Mouse (Mus musculus) heart, embryonic 13.5 days (tissue): ENCODE measurements at regions not wholly inside any gene's neighbourhood (a gene's known extent, or its start where the extent isn't known, plus 50 kb on each side); places are given as distances from the start of the nearest gene placed in this dataset.

Experiments used
- ATAC-seq: fragments of 200-750 bp; cut with Nextera tagmentation; 2 replicates; pipeline ENCODE4 v1.8.0; 2017; ENCODE audit warnings: moderate TSS enrichment; ENCODE audit not compliant: insufficient number of reproducible peaks, low FRiP score, low TSS enrichment; ENCODE audit errors: extremely low read depth
- H3K27ac ChIP-seq: fragments of 300-500 bp; sonication (generic); replicated peaks from 2 replicates; pipeline ENCODE4 v1.5.1; 2015; ENCODE audit warnings: moderate library complexity, mild to moderate bottlenecking, inconsistent platforms
- H3K27me3 ChIP-seq: fragments of 300-500 bp; sonication (generic); replicated peaks from 2 replicates; pipeline ENCODE4 v1.6.1; 2015; ENCODE audit warnings: mild to moderate bottlenecking, inconsistent platforms
- H3K36me3 ChIP-seq: fragments of 300-500 bp; sonication (generic); 2 replicates; pipeline ENCODE4 v1.6.1; 2015; ENCODE audit warnings: mild to moderate bottlenecking, inconsistent platforms
- H3K4me1 ChIP-seq: fragments of 300-500 bp; sonication (generic); 2 replicates; pipeline ENCODE4 v1.6.1; 2015; ENCODE audit warnings: inconsistent platforms
- H3K4me2 ChIP-seq: fragments of 300-500 bp; sonication (generic); 2 replicates; pipeline ENCODE4 v1.6.1; 2015; ENCODE audit warnings: inconsistent platforms, mild to moderate bottlenecking, moderate library complexity
- H3K4me3 ChIP-seq: fragments of 300-500 bp; sonication (generic); 2 replicates; pipeline ENCODE4 v1.5.1; 2015; ENCODE audit warnings: moderate library complexity, mild to moderate bottlenecking, inconsistent platforms
- H3K9ac ChIP-seq: fragments of 300-500 bp; sonication (generic); 2 replicates; pipeline ENCODE4 v1.6.1; 2015; ENCODE audit warnings: inconsistent platforms, mild to moderate bottlenecking, moderate library complexity
- H3K9me3 ChIP-seq: fragments of 300-500 bp; sonication (generic); 2 replicates; pipeline ENCODE4 v1.6.1; 2016; ENCODE audit warnings: inconsistent platforms
- WGBS: fragments of 180-500 bp; shearing (Covaris S2); methylation state at CpG from one replicate; pipeline ENCODE4 v1.1.7; 2015; ENCODE audit warnings: mixed read lengths; 5-methylcytosine and 5-hydroxymethylcytosine counted together

GRCm38 (mm10) chr14:24957392-24957791, 470.5 kb downstream of the Rps24 start:
- H3K27ac ChIP-seq: no peak overlapping the region
- H3K36me3 ChIP-seq: no peaks in the 10 kb centered on the region
- H3K9me3 ChIP-seq: no peaks in the 10 kb centered on the region
- H3K27me3 ChIP-seq: no peaks in the 10 kb centered on the region; the same call in 1 of the 2 replicates
- WGBS: 79% methylated on average over 4 of the region's 4 CpGs
- H3K4me2 ChIP-seq: no peak overlapping the region
- H3K4me1 ChIP-seq: peaks cover 6% of the 10 kb centered on the region
- H3K4me3 ChIP-seq: no peak overlapping the region
- H3K9ac ChIP-seq: no peak overlapping the region
- no peak for ATAC-seq

- no peak overlapping the region for H3K9ac ChIP-seq
- H3K27me3 ChIP-seq: no peaks in the 10 kb centered on the region; the same call in 1 of the 2 replicates
- H3K4me2 ChIP-seq: no peak overlapping the region
- no peaks in the 10 kb centered on the region for H3K9me3 ChIP-seq
- no peak overlapping the region for H3K4me3 ChIP-seq
- no peak for ATAC-seq
- H3K27ac ChIP-seq: no peak overlapping the region
- WGBS: 78% methylated on average over 4 of the region's 4 CpGs
- peaks cover 6% of the 10 kb centered on the region for H3K4me1 ChIP-seq
- no peaks in the 10 kb centered on the region for H3K36me3 ChIP-seq
Measured at GRCm38 (mm10) chr14:24958821-24959220, 471.9 kb downstream of the Rps24 start.

- Histone ChIP-seq H3K9me3 (no peaks in the 10 kb centered on the region), H3K4me1 (peaks cover 6% of the 10 kb centered on the region), H3K36me3 (no peaks in the 10 kb centered on the region), H3K27me3 (no peaks in the 10 kb centered on the region; the same call in 1 of the 2 replicates), H3K27ac (no peak overlapping the region), H3K9ac (no peak overlapping the region), H3K4me3 (no peak overlapping the region), H3K4me2 (no peak overlapping the region)
- ATAC-seq: no peak
- WGBS: 60% methylated on average over 1 of the region's 1 CpGs
Measured at GRCm38 (mm10) chr14:24959401-24959800, 472.5 kb downstream of the Rps24 start.

- Histone ChIP-seq H3K9me3 (no peaks in the 10 kb centered on the region), H3K27me3 (no peaks in the 10 kb centered on the region; the same call in 1 of the 2 replicates), H3K4me1 (peaks cover 6% of the 10 kb centered on the region), H3K9ac (no peak overlapping the region), H3K4me2 (no peak overlapping the region), H3K36me3 (no peaks in the 10 kb centered on the region), H3K4me3 (no peak overlapping the region), H3K27ac (no peak overlapping the region)
- 24% methylated on average over 5 of the region's 5 CpGs for WGBS
- no peak for ATAC-seq
Measured at GRCm38 (mm10) chr14:24960082-24960482, 473.2 kb downstream of the Rps24 start.

- Histone ChIP-seq H3K27ac (no peak overlapping the region), H3K4me2 (no peak overlapping the region), H3K36me3 (no peaks in the 10 kb centered on the region), H3K4me1 (peaks cover 6% of the 10 kb centered on the region), H3K4me3 (no peak overlapping the region), H3K9me3 (no peaks in the 10 kb centered on the region), H3K27me3 (no peaks in the 10 kb centered on the region; the same call in 1 of the 2 replicates), H3K9ac (no peak overlapping the region)
- 72% methylated on average over 3 of the region's 3 CpGs for WGBS
- no peak for ATAC-seq
Measured at GRCm38 (mm10) chr14:24960875-24961274, 473.9 kb downstream of the Rps24 start.

GRCm38 (mm10) chr14:24961721-24962120, 474.8 kb downstream of the Rps24 start:
- no peak overlapping the region for H3K9ac ChIP-seq
- 71% methylated on average over 3 of the region's 3 CpGs for WGBS
- ATAC-seq: no peak
- H3K27ac ChIP-seq: no peak overlapping the region
- peaks cover 6% of the 10 kb centered on the region for H3K4me1 ChIP-seq
- H3K9me3 ChIP-seq: no peaks in the 10 kb centered on the region
- no peak overlapping the region for H3K4me3 ChIP-seq
- no peaks in the 10 kb centered on the region for H3K36me3 ChIP-seq
- H3K27me3 ChIP-seq: no peaks in the 10 kb centered on the region; the same call in 1 of the 2 replicates
- H3K4me2 ChIP-seq: no peak overlapping the region

- no peak for ATAC-seq
- no peaks in the 10 kb centered on the region for H3K36me3 ChIP-seq
- no peak overlapping the region for H3K4me2 ChIP-seq
- no peaks in the 10 kb centered on the region for H3K9me3 ChIP-seq
- H3K9ac ChIP-seq: no peak overlapping the region
- H3K27me3 ChIP-seq: no peaks in the 10 kb centered on the region
- H3K4me1 ChIP-seq: no peaks in the 10 kb centered on the region
- H3K27ac ChIP-seq: no peak overlapping the region
- no peak overlapping the region for H3K4me3 ChIP-seq
- WGBS: 68% methylated on average over 2 of the region's 2 CpGs
Measured at GRCm38 (mm10) chr14:24969584-24969983, 482.7 kb downstream of the Rps24 start.

- Histone ChIP-seq H3K9me3 (no peaks in the 10 kb centered on the region), H3K27ac (no peak overlapping the region), H3K4me1 (no peaks in the 10 kb centered on the region), H3K36me3 (no peaks in the 10 kb centered on the region), H3K4me2 (no peak overlapping the region), H3K9ac (no peak overlapping the region), H3K27me3 (no peaks in the 10 kb centered on the region), H3K4me3 (no peak overlapping the region)
- ATAC-seq: no peak
- 85% methylated on average over 7 of the region's 7 CpGs for WGBS
Measured at GRCm38 (mm10) chr14:24972357-24972756, 485.4 kb downstream of the Rps24 start.

GRCm38 (mm10) chr14:24973039-24973438, 485.9 kb upstream of the Zmiz1 start:
- no peak overlapping the region for H3K4me3 ChIP-seq
- H3K27me3 ChIP-seq: no peaks in the 10 kb centered on the region
- H3K36me3 ChIP-seq: no peaks in the 10 kb centered on the region
- no peak overlapping the region for H3K4me2 ChIP-seq
- 77% methylated on average over 4 of the region's 4 CpGs for WGBS
- no peak for ATAC-seq
- H3K9me3 ChIP-seq: no peaks in the 10 kb centered on the region
- H3K9ac ChIP-seq: no peak overlapping the region
- H3K4me1 ChIP-seq: no peaks in the 10 kb centered on the region
- H3K27ac ChIP-seq: no peak overlapping the region

GRCm38 (mm10) chr14:24973591-24973990, 485.4 kb upstream of the Zmiz1 start:
- ATAC-seq: no peak
- WGBS: 62% methylated on average over 4 of the region's 4 CpGs
- Histone ChIP-seq H3K27me3 (no peaks in the 10 kb centered on the region), H3K9ac (no peak overlapping the region), H3K4me1 (no peaks in the 10 kb centered on the region), H3K27ac (no peak overlapping the region), H3K4me2 (no peak overlapping the region), H3K4me3 (no peak overlapping the region), H3K9me3 (no peaks in the 10 kb centered on the region), H3K36me3 (no peaks in the 10 kb centered on the region)

GRCm38 (mm10) chr14:24982489-24982888, 476.5 kb upstream of the Zmiz1 start:
- Histone ChIP-seq H3K4me3 (no peak overlapping the region), H3K9ac (no peak overlapping the region), H3K4me2 (no peak overlapping the region), H3K36me3 (no peaks in the 10 kb centered on the region), H3K27ac (no peak overlapping the region), H3K27me3 (no peaks in the 10 kb centered on the region), H3K9me3 (no peaks in the 10 kb centered on the region), H3K4me1 (peaks cover 4% of the 10 kb centered on the region; the same call in 1 of the 2 replicates)
- 79% methylated on average over 8 of the region's 8 CpGs for WGBS
- no peak for ATAC-seq

GRCm38 (mm10) chr14:24983279-24983678, 475.7 kb upstream of the Zmiz1 start:
- H3K4me3 ChIP-seq: no peak overlapping the region
- H3K9ac ChIP-seq: no peak overlapping the region
- H3K9me3 ChIP-seq: no peaks in the 10 kb centered on the region
- no peaks in the 10 kb centered on the region for H3K36me3 ChIP-seq
- peaks cover 8% of the 10 kb centered on the region for H3K4me1 ChIP-seq
- no peak overlapping the region for H3K27ac ChIP-seq
- no peaks in the 10 kb centered on the region for H3K27me3 ChIP-seq
- H3K4me2 ChIP-seq: no peak overlapping the region
- ATAC-seq: no peak
